8 mouse cellular contexts compared by ENCODE assay signal in the genomic region with DNA sequence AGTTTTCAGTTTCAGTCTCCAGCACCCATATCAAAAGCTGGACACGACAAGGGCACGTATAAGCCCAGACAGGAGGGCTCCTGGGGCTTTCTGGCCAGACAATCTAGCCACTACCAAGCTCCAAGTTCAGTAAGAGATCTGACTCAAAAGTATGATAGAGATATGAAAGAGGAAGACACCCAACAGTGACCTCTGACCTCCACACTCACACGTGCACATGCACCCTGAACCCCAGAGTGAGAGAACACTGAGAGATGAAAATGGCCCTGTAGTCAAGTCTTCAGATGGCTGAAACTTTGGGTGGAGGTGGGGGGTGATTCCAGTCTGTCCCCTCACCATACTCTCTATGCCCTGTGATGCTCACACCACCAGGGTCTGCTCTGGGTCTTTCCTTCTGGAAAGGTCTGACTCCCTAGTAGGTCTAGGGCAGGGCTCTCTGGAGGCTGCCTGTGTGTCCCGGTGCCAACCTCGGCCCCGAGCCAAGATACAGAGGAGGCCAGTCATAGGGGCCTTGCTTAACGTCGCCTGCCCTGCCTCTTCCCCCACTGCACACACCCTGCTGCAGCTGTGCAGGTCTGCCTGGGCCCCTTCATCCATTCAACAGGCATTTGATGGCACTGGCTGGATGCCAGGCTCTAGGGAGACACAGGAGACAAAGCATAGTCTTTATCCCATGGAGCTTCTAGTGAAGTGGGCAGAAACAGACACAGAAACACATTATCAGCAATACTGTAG. TPM values are rescaled to one million over a fixed set of nuclear protein-coding genes. Genes with fewer than 3 reads are reported as not detected.
DNase-seq lines count a peak whose midpoint lies in the region; ATAC-seq and TF ChIP-seq lines count a peak whose summit lies in the region.

No protein-coding gene starts in this region.

- H3K4me2 ChIP-seq in embryonic facial prominence, embryonic 12.5 days (replicated peaks), result 0 out of 2 replicates have a peak overlapping the region, but pooled peaks have one; percentile 3
- peak overlapping the region; percentile 39 for H3K4me2 ChIP-seq in heart, embryonic 11.5 days

- no peak overlapping the region for H3K4me3 ChIP-seq in embryonic facial prominence, embryonic 12.5 days
- H3K4me3 ChIP-seq in heart, embryonic 11.5 days (ENCODE audit: low read depth, low read length), result no peak overlapping the region
- H3K4me3 ChIP-seq in lung, adult 2 months (replicated peaks; ENCODE audit: extremely low read depth, low read depth, low read length), result no peak overlapping the region

- no peak overlapping the region for H3K9ac ChIP-seq in embryonic facial prominence, embryonic 12.5 days
- H3K9ac ChIP-seq in heart, embryonic 11.5 days (ENCODE audit: low read depth, low read length), result peak overlapping the region; percentile 30; the same call in 1 of the 2 replicates

- 0 out of 2 replicates have a peak overlapping the region, but pooled peaks have one; percentile 17 for H3K27ac ChIP-seq in embryonic facial prominence, embryonic 12.5 days
- H3K27ac ChIP-seq in heart, embryonic 11.5 days (ENCODE audit: low read depth, low read length), result peak overlapping the region; percentile 11

- WGBS in embryonic facial prominence, embryonic 12.5 days, result 68% methylated on average over 8 of the region's 8 CpGs
- WGBS in heart, embryonic 11.5 days (ENCODE audit: insufficient replicate concordance), result 39% methylated on average over 8 of the region's 8 CpGs
- 18% methylated on average over 8 of the region's 8 CpGs for WGBS in lung, adult 2 months

- peak; percentile 62; the same call in 1 of the 2 replicates for ATAC-seq in embryonic facial prominence, embryonic 12.5 days (ENCODE audit: insufficient number of reproducible peaks, insufficient read depth, low FRiP score, low TSS enrichment)
- ATAC-seq in heart, embryonic 11.5 days (replicated peaks; ENCODE audit: insufficient number of reproducible peaks, low FRiP score, low TSS enrichment), result peak; percentile 23; the same call in 1 of the 2 replicates

- TF ChIP-seq POLR2A in lung, adult 2 months (IDR thresholded peaks at IDR 0.05; ENCODE audit: borderline replicate concordance, extremely low read depth, low read depth, low read length), result no peak

- peaks cover 55% of the 10 kb centered on the region for H3K4me1 ChIP-seq in embryonic facial prominence, embryonic 12.5 days
- peaks cover 62% of the 10 kb centered on the region for H3K4me1 ChIP-seq in heart, embryonic 11.5 days (ENCODE audit: control insufficient read depth, insufficient read depth, low read length)
- H3K4me1 ChIP-seq in lung, adult 2 months (ENCODE audit: control insufficient read depth, insufficient read depth, low read length), result peaks cover 60% of the 10 kb centered on the region

- peak; percentile 81 for DNase-seq in testis, postnatal 10 days (ENCODE audit: low spot score)
- DNase-seq in testis, postnatal 14 days (ENCODE audit: low spot score), result no peak
- peak; percentile 84 for DNase-seq in kidney, adult 9 months
- peak; percentile 81 for DNase-seq in lung, adult 2 months
- peak; percentile 66 for DNase-seq in ovary, postnatal 10 days (ENCODE audit: low spot score)
- no peak for DNase-seq in thymus, postnatal 14 days

- H3K27me3 ChIP-seq in embryonic facial prominence, embryonic 12.5 days, result no peaks in the 10 kb centered on the region
- no peaks in the 10 kb centered on the region for H3K27me3 ChIP-seq in heart, embryonic 11.5 days (ENCODE audit: control insufficient read depth, insufficient read depth, low read length)

- TF ChIP-seq CTCF in lung, adult 2 months (IDR thresholded peaks at IDR 0.05; ENCODE audit: insufficient read depth, low read length), result no peak

- H3K36me3 ChIP-seq in embryonic facial prominence, embryonic 12.5 days, result no peaks in the 10 kb centered on the region
- H3K36me3 ChIP-seq in heart, embryonic 11.5 days (ENCODE audit: control insufficient read depth, insufficient read depth, low read length), result no peaks in the 10 kb centered on the region

- no peaks in the 10 kb centered on the region for H3K9me3 ChIP-seq in embryonic facial prominence, embryonic 12.5 days
- no peaks in the 10 kb centered on the region for H3K9me3 ChIP-seq in heart, embryonic 11.5 days (replicated peaks; ENCODE audit: control insufficient read depth, low read length)

RNA-seq across cellular contexts. Expression of a gene that starts 32.6 kb away (rescaled TPM):
- polyA plus RNA-seq in embryonic facial prominence, embryonic 12.5 days (2016; fragmentation: Nextera tagmentation; extraction: Ambion mirVana), result 1.4 and 1.5 TPM in 2 replicates
- polyA plus RNA-seq in heart, embryonic 11.5 days (2014; fragmentation: Nextera tagmentation; extraction: Ambion mirVana), result 0.50 and 0.62 TPM in 2 replicates
- polyA plus RNA-seq in lung, adult 2 months (2012; rRNA removed), result 0.84 and 1.3 TPM in 2 replicates

RNA-seq across cellular contexts. Expression of a gene that starts 37.8 kb away (rescaled TPM):
- 7.9 and 9.0 TPM in 2 replicates for polyA plus RNA-seq in embryonic facial prominence, embryonic 12.5 days (2016; fragmentation: Nextera tagmentation; extraction: Ambion mirVana)
- 5.9 and 7.1 TPM in 2 replicates for polyA plus RNA-seq in heart, embryonic 11.5 days (2014; fragmentation: Nextera tagmentation; extraction: Ambion mirVana)
- 26.5 and 29.5 TPM in 2 replicates for polyA plus RNA-seq in lung, adult 2 months (2012; rRNA removed)

Comparison
In these comparisons a context has a peak if more than half of its experiments do, and no peak if none do; other contexts are left out.
1. DNase-seq: peak in testis, postnatal 10 days (single experiment), kidney, adult 9 months (single experiment), lung, adult 2 months (single experiment) and ovary, postnatal 10 days (single experiment); none in testis, postnatal 14 days (single experiment) and thymus, postnatal 14 days (single experiment).